Mouse (Mus musculus): ENCODE data around the gene Tmem63b.

DNA sequence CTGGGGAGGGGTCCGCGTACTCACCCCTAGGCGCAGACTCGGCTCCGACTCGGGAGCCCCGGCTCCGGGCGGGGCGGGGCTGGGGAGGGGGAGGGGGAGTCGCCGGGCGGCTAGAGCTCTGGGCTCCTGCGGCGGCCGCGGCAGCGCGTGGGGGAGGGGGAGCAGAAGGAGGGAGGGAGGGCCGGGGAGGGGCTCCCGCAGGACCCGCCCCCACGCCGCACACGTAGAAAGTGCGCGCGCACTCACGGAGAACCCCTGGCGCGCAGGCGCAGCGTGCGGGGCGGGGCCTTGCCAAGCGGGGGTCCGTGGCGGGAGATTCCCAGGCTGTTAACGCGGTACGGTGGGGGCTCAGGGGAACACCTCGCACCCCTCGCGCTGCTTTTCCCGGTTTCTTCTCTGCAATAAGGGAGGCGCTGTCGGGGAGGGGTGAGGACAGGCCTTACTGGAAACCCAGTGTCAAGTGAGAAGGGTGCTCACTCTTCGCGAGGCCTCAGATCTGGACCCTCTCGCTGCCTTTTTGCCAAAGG lies 549 bp downstream of the Tmem63b start, which contains the start of gene Mrpl14:
- no peak for TF ChIP-seq CTCF (IDR thresholded peaks at IDR 0.05; ENCODE audit: low read depth, low read length)
- peak; percentile 61; the same call in 1 of the 2 replicates for TF ChIP-seq POLR2A (IDR thresholded peaks at IDR 0.05; ENCODE audit: extremely low read depth, insufficient read depth, low read length)

Measured in liver, adult 2 months (tissue).